Mouse (Mus musculus): ENCODE measurements around the gene Paxx. TPM values are rescaled to one million over a fixed set of nuclear protein-coding genes. Genes with fewer than 3 reads are reported as not detected.

Paxx gene
- polyA plus RNA-seq (2012; rRNA removed): 155 and 156 TPM in 2 replicates

DNA sequence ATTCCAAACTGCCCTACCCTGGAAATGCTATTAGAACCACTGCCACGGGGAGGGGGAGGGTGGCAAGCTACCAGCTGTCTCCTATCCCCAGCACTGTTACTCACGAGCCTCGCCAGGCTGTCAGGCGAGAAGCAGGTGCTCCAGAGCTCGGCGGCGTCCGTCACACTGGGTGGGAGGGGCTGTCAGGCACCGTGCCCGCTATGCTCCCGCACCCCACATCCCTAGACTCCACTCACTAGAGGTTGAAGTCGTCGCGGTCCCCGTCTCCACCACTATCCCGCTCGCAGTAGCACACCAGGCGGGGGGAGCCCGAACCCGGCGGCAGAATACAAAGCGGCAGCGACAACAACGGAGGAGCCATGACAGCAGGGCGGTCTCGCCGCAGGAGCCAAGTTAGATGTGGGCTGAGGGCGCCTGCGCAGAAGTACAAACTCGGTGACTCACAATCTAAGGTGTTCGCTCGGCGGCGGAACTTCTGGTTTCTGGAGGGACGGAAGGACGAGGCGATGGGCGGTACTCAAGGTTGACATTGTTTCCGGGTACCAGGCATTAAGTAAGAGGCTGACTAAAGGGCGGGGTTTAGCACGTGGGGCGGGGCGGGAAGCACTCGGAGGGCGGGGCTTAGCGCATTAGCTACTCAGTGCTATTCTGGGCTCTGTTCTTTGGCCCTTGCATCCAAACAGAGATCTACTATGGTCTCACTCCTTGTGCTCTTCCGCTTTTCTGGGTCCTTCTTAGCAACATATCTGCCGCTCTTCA, at the start of gene Paxx:
Gene Paxx, minus strand, starts transcription at position 544 of the 759 bp plus-strand sequence.

DNA sequence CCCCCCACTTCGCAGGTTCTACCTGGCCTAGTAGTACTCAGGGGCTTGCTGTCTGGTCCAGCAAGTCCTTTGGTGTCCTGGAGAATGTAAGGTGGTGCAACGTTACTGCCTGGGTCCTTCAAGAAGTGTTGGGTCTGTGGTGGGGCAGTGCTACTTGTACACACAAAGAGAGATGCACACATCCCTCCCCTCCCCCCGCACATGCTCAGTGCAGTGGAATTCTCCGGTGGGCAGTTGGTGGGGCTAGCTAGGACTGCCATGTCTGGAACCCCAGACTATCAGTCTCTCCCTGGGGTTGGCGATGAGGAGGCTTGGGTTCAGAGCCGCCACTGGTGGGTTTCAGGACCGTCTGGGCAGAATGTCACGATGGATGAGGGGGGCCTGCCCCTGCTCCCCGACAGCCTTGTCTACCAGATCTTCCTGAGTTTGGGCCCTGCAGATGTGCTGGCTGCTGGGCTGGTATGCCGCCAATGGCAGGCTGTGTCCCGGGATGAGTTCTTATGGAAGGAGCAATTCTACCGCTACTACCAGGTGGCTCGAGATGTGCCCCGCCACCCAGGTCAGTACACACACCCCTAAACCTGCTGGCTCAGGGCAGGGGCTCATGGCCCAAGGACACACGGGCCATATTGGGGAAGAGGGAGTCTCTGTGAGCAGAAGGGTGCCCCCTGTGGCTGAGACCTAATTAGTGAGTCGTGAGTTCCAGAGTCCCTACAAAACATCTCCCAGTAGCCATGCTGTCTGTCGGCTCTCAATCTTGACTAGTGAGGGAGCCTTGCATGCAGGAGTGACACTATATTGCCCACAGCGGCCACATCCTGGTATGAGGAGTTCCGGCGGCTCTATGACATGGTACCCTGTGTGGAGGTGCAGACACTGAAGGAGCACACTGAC, 40.9 kb upstream of the Paxx start, which contains the start of gene C8g:
Gene C8g, minus strand, starts transcription at position 127 of the 894 bp plus-strand sequence.

DNA sequence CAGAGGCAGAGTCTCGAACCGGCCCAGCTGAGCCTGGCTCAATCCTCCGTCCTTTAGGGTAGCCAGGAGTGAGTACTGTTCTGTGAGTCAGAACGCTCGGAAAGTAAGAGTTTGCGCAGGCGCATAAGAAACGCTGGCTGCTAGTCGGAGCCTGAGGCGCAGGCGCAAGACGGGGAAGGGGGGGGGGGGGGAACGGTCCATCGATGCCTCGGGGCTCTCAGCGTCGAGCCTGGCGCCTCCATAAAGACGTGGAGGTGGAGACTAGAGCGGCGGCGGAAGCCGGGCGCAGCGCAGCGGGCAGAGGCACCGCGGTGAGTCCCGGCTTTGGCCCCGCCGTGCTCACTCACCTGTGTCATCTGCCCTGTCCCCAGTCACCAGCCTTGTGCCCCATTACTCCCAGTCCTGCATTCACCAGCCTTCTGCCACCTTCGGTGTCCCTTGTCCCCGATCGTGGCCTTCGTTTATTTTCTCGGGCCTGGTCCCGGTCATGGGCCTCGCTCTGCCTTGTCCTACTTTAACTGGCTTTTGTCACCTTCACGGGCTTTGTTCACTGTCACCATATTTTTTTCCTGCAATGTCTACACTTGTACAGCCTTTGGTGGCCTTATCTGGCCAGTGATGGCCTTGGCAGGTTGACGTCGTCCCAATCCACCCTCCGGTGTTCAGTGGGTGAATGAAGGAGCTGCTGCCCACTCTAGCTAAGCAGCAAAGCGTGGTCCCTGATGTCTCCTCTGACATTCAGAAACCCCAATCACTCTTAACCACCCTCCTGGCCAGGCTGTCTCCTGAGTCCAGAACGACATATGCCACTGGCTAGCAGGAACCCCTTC, 39.9 kb upstream of the Paxx start, which contains the start of gene Fbxw5:
Gene Fbxw5, plus strand, starts transcription at position 175 of the 830 bp plus-strand sequence.

DNA sequence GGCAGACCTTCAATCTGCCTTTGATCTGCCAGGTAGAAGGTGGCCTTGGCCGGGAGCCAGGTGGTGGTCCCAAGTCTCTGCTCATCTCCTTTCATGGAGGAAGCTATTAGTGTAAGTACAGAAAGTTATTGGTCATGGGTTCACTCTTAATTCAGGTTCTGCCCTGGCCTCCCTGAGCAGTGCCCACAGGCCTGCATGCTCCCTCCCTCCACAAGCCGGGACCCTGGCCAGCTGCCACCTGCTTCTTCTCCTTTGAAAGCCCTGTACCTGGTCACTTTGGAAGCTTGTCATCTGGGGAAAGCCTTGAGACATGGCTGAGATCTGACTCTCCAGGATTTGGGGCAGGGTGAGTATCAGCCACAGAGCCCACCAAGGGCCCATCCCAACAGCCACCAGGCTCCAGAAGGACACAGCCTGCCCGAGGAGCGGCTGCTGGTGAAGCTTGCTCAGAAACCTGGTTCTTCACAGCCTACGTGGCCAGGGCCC, 32.6 kb upstream of the Paxx start, which contains the start of gene Lcn12:
Gene Lcn12, minus strand, starts transcription at position 436 of the 486 bp plus-strand sequence.

DNA sequence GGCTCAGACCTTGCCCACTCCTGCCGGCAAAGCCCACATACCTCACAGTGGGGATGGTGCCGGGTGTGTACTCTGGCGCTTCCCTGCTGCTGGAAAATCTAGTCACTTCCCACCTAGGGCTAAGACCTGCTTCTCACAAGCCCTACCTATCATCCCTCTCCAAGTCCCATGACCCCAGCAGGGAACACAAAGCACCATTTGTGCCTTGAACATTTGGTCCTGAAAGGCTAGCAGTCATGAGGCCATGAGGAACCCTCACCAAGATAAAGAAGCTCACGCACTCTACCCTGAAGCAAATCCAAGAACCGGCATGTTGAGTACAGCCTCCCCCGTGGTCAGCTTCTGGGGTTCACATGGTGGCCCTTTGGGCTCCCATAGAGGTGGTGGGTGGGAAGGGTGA, 9.1 kb upstream of the Paxx start, which contains the start of gene Ptgds:
Gene Ptgds, minus strand, starts transcription at position 78 of the 400 bp plus-strand sequence.

DNA sequence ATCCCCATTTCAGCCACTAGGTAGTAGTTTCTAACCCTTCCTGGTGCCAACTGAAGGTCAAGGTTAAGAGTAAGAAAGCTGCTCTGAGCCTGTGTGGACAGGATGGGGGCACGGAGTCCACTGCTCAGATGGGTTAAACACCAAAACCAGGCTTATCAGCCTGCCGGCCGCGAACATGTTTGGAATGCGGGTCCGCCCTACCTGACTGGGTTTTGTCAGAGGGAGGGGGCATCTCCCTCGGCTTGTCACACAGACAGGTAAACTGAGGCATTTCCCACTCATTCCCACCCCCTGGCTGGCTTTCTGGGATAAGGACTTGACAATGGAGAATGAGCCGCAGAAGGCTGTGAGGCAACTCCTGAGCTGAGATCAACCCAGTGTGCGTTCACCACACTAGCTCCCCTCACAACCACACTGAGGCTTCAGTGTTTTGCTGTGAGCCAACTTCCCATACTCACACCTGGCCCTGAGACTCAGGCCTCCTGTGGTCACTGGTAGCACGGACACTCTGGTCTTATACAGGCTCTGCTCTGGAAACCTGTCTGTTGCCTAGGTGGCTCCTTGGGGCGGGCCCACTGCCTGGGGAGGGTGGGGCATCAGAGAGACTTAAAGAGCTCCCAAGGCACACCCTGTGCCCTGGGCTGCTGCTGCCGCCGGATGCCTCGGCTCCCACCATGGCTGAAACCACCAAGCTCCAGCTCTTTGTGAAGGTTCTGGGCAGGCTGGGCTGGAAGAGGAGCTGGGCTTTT, 4.5 kb downstream of the Paxx start, which contains the start of gene Clic3:
Gene Clic3, plus strand, starts transcription at position 634 of the 749 bp plus-strand sequence.

DNA sequence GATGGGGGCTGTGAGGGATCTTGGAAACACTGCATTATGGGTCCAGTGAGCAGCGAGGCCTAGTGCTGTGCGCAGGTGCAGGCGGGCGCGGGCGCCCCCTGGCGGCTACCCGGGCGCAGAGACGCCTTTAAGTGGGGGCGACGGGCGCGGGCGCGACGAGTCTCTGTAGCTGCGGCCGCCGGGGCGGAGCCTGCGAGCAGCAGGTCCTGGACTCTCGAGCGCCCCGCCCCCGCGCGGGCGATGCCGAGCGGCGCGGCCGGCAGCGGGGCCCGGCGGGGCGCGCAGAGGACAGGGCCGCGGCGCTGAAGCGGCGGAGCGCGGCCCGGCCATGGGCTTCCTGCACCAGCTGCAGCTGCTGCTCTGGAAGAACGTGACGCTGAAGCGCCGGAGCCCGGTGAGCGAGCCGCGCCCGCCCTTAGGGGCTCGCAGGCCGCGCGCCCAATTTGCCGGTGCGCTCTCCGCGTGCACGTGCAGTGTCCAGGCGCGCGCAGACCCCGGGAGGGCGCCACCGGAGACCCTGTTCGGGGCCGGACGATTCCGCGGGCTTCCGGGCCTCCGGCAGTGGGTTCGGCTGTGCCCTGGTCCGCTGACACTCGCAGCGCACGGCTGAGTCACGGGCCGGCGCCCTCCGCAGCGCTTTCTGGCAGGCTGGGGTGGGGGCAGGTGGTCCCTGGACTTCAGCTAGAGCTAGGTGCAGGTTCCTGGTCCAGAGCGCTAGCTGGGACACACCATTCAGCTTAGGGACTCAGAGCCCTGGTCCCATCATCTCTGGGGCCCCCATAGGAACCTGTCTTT, 32.3 kb downstream of the Paxx start, which contains the start of gene Abca2:
Gene Abca2, plus strand, starts transcription at position 262 of the 795 bp plus-strand sequence.

DNA sequence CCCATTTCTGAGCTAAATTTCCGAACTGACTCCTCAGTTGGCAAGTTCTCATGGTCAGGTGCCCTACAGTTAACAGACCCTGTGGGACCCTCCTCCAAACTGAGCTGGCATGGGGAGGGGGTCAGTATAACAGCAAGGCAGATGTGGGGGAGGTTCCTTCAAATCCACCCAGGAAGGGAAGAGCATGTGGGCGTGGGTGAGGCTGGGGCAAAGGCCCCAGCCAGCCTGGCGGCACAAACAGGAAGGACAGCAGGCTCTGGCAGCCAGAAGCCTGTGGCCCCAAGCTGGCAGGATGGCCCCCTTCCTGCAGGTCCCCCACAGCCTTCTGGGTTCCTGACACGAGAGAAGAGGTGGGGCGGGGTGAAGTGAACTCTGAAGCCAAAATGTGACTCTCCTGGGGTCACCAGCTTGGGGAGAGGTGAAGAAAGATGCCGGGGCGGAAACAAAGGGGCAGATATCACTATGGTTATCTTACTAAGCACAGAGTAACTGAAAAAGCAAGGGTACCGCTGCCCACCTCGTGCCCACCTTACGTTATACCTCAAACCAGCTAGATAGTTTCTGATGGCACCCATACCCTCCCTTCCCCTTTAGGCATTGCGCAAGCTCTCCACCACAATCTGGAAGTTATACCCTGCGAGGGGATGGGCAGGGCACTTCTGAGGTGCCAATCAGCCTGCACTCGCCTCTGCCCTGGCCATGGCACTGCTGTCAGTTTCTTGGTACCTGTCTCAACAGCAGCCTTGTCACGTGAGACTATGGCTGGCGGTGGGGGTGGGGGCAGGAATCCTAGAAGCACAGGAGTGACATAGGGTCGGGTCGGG, 38.1 kb downstream of the Paxx start, which contains the start of gene Fut7:
Gene Fut7, plus strand, starts transcription at position 681 of the 824 bp plus-strand sequence.

Other genes starting within 250 kb of the Paxx start
- gene Nelfb, start 249.6 kb downstream of the Paxx start, polyA plus RNA-seq (2012; rRNA removed): 69.1 and 73.7 TPM in 2 replicates
- 0.05 TPM in 1 of 2 replicates, not detected in the other for gene Stpg3, start 246.5 kb downstream of the Paxx start, polyA plus RNA-seq (2012; rRNA removed)
- 0.13 TPM in 2 replicates for gene Fam166a, start 242.3 kb downstream of the Paxx start, polyA plus RNA-seq (2012; rRNA removed)
- gene Tubb4b, start 236.4 kb downstream of the Paxx start, polyA plus RNA-seq (2012; rRNA removed): 424 and 435 TPM in 2 replicates
- gene Slc34a3, start 226.7 kb downstream of the Paxx start, polyA plus RNA-seq (2012; rRNA removed): 0.03 TPM in 1 of 2 replicates, not detected in the other
- 0.05 TPM in 1 of 2 replicates, not detected in the other for gene Rnf224, start 224.3 kb downstream of the Paxx start, polyA plus RNA-seq (2012; rRNA removed)
- gene Rnf208, start 218.8 kb downstream of the Paxx start, polyA plus RNA-seq (2012; rRNA removed): 126 and 144 TPM in 2 replicates
- 0.37 and 3.0 TPM in 2 replicates for gene Cysrt1, start 218.6 kb downstream of the Paxx start, polyA plus RNA-seq (2012; rRNA removed)
- 16.6 and 17.1 TPM in 2 replicates for gene AL732309.1, start 214.2 kb downstream of the Paxx start, polyA plus RNA-seq (2012; rRNA removed)
- 22.0 and 25.2 TPM in 2 replicates for gene Tmem203, start 205.7 kb downstream of the Paxx start, polyA plus RNA-seq (2012; rRNA removed)
- 6.2 and 6.9 TPM in 2 replicates for gene Tprn, start 198.5 kb downstream of the Paxx start, polyA plus RNA-seq (2012; rRNA removed)
- 123 TPM in 2 replicates for gene Ssna1, start 188.7 kb downstream of the Paxx start, polyA plus RNA-seq (2012; rRNA removed)
- 107 and 110 TPM in 2 replicates for gene Anapc2, start 188.6 kb downstream of the Paxx start, polyA plus RNA-seq (2012; rRNA removed)
- gene Tmem210, start 172.9 kb downstream of the Paxx start, polyA plus RNA-seq (2012; rRNA removed): not detected in 2 replicates
- gene Lrrc26, start 171.2 kb downstream of the Paxx start, polyA plus RNA-seq (2012; rRNA removed): 0.05 TPM in 1 of 2 replicates, not detected in the other
- 60.3 and 61.9 TPM in 2 replicates for gene Grin1, start 141.9 kb downstream of the Paxx start, polyA plus RNA-seq (2012; rRNA removed)
- 24.1 and 24.3 TPM in 2 replicates for gene Man1b1, start 128.8 kb downstream of the Paxx start, polyA plus RNA-seq (2012; rRNA removed)
- gene Dpp7, start 104.7 kb downstream of the Paxx start, polyA plus RNA-seq (2012; rRNA removed): 40.8 and 43.8 TPM in 2 replicates
- gene Uap1l1, start 95.4 kb downstream of the Paxx start, polyA plus RNA-seq (2012; rRNA removed): 3.7 and 4.6 TPM in 2 replicates
- gene Sapcd2, start 88.8 kb downstream of the Paxx start, polyA plus RNA-seq (2012; rRNA removed): 16.3 and 17.1 TPM in 2 replicates
- gene Entpd2, start 65.2 kb downstream of the Paxx start, polyA plus RNA-seq (2012; rRNA removed): 9.8 and 11.4 TPM in 2 replicates
- gene Npdc1, start 61.7 kb downstream of the Paxx start, polyA plus RNA-seq (2012; rRNA removed): 549 and 616 TPM in 2 replicates
- gene Fut7, start 37.8 kb downstream of the Paxx start, polyA plus RNA-seq (2012; rRNA removed): 0.20 and 0.26 TPM in 2 replicates
- 42.3 and 48.1 TPM in 2 replicates for gene Abca2, start 32.4 kb downstream of the Paxx start, polyA plus RNA-seq (2012; rRNA removed)
- gene Clic3, start 4.3 kb downstream of the Paxx start, polyA plus RNA-seq (2012; rRNA removed): 0.82 and 3.4 TPM in 2 replicates
- gene Ptgds, start 9.0 kb upstream of the Paxx start, polyA plus RNA-seq (2012; rRNA removed): 539 and 800 TPM in 2 replicates
- not detected in 2 replicates for gene Lcn12, start 32.8 kb upstream of the Paxx start, polyA plus RNA-seq (2012; rRNA removed)
- gene Fbxw5, start 39.7 kb upstream of the Paxx start, polyA plus RNA-seq (2012; rRNA removed): 30.0 and 36.6 TPM in 2 replicates
- gene C8g, start 40.6 kb upstream of the Paxx start, polyA plus RNA-seq (2012; rRNA removed): 2.5 and 4.0 TPM in 2 replicates
- 9.5 and 10.1 TPM in 2 replicates for gene Traf2, start 85.8 kb upstream of the Paxx start, polyA plus RNA-seq (2012; rRNA removed)
- 200 and 205 TPM in 2 replicates for gene Edf1, start 96.8 kb upstream of the Paxx start, polyA plus RNA-seq (2012; rRNA removed)
- 2.7 and 2.8 TPM in 2 replicates for gene Mamdc4, start 113.8 kb upstream of the Paxx start, polyA plus RNA-seq (2012; rRNA removed)
- gene Phpt1, start 114.1 kb upstream of the Paxx start, polyA plus RNA-seq (2012; rRNA removed): 149 and 150 TPM in 2 replicates
- gene Ajm1, start 120.7 kb upstream of the Paxx start, polyA plus RNA-seq (2012; rRNA removed): 32.4 and 41.2 TPM in 2 replicates
- 79.9 and 82.9 TPM in 2 replicates for gene Rabl6, start 147.4 kb upstream of the Paxx start, polyA plus RNA-seq (2012; rRNA removed)
- gene Ccdc183, start 156.6 kb upstream of the Paxx start, polyA plus RNA-seq (2012; rRNA removed): 0.04 TPM in 1 of 2 replicates, not detected in the other
- 47.6 and 54.3 TPM in 2 replicates for gene Tmem141, start 160.9 kb upstream of the Paxx start, polyA plus RNA-seq (2012; rRNA removed)
- gene Fcna, start 166.9 kb upstream of the Paxx start, polyA plus RNA-seq (2012; rRNA removed): 1.3 and 2.2 TPM in 2 replicates
- gene Lcn8, start 192.0 kb upstream of the Paxx start, polyA plus RNA-seq (2012; rRNA removed): not detected in 2 replicates
- gene Lcn5, start 196.9 kb upstream of the Paxx start, polyA plus RNA-seq (2012; rRNA removed): not detected in 2 replicates
- not detected in 2 replicates for gene Lcn6, start 215.7 kb upstream of the Paxx start, polyA plus RNA-seq (2012; rRNA removed)
- gene Lcn10, start 221.6 kb upstream of the Paxx start, polyA plus RNA-seq (2012; rRNA removed): not detected in 2 replicates
- gene Obp2a, start 238.9 kb upstream of the Paxx start, polyA plus RNA-seq (2012; rRNA removed): not detected in 2 replicates
- gene Bmyc, start 245.6 kb upstream of the Paxx start, polyA plus RNA-seq (2012; rRNA removed): 64.8 and 76.6 TPM in 2 replicates